Mouse (Mus musculus): Measurements from ENCODE around the gene Sos1. TPM values are rescaled to one million over a fixed set of nuclear protein-coding genes. Genes with fewer than 3 reads are reported as not detected.

Gene Sos1
- polyA plus RNA-seq, 1 experiment from 2014 or later, result 14.1 TPM

GRCm38 (mm10) chr17:80498600-80499268 is 18.5 kb upstream of the Sos1 start:
- H3K4me1 ChIP-seq (ENCODE audit: control insufficient read depth, insufficient read depth, low read length), result no peaks in the 10 kb centered on the region
- no peak overlapping the region for H3K4me2 ChIP-seq (ENCODE audit: low read length)
- no peak for ATAC-seq (ENCODE audit: low FRiP score, low TSS enrichment)
- no peaks in the 10 kb centered on the region for H3K9me3 ChIP-seq (ENCODE audit: control insufficient read depth, low read length)
- DNase-seq, result no peak
- no peak overlapping the region for H3K27ac ChIP-seq (replicated peaks; ENCODE audit: low read depth, low read length)
- H3K36me3 ChIP-seq (ENCODE audit: control insufficient read depth, insufficient read depth, low read length), result no peaks in the 10 kb centered on the region
- H3K27me3 ChIP-seq (ENCODE audit: control insufficient read depth, insufficient read depth, low read length), result no peaks in the 10 kb centered on the region
- WGBS, result 69% methylated on average over 11 of the region's 11 CpGs
- H3K9ac ChIP-seq (replicated peaks; ENCODE audit: low read length), result no peak overlapping the region
- no peak overlapping the region for H3K4me3 ChIP-seq (replicated peaks; ENCODE audit: low read depth, low read length)

GRCm38 (mm10) chr17:80497183-80497601 is 16.9 kb upstream of the Sos1 start:
- WGBS, result 36% methylated on average over 9 of the region's 9 CpGs
- no peak overlapping the region for H3K4me3 ChIP-seq (replicated peaks; ENCODE audit: low read depth, low read length)
- H3K9ac ChIP-seq (replicated peaks; ENCODE audit: low read length), result no peak overlapping the region
- no peaks in the 10 kb centered on the region for H3K4me1 ChIP-seq (ENCODE audit: control insufficient read depth, insufficient read depth, low read length)
- H3K27me3 ChIP-seq (ENCODE audit: control insufficient read depth, insufficient read depth, low read length), result no peaks in the 10 kb centered on the region
- H3K4me2 ChIP-seq (ENCODE audit: low read length), result no peak overlapping the region
- DNase-seq (no peak), ATAC-seq (ENCODE audit: low FRiP score, low TSS enrichment) (no peak)
- no peaks in the 10 kb centered on the region for H3K36me3 ChIP-seq (ENCODE audit: control insufficient read depth, insufficient read depth, low read length)
- no peak overlapping the region for H3K27ac ChIP-seq (replicated peaks; ENCODE audit: low read depth, low read length)
- no peaks in the 10 kb centered on the region for H3K9me3 ChIP-seq (ENCODE audit: control insufficient read depth, low read length)

GRCm38 (mm10) chr17:80496607-80497170 is 16.4 kb upstream of the Sos1 start:
- H3K9ac ChIP-seq (replicated peaks; ENCODE audit: low read length), result no peak overlapping the region
- no peak for ATAC-seq (ENCODE audit: low FRiP score, low TSS enrichment)
- no peaks in the 10 kb centered on the region for H3K9me3 ChIP-seq (ENCODE audit: control insufficient read depth, low read length)
- H3K4me3 ChIP-seq (replicated peaks; ENCODE audit: low read depth, low read length), result no peak overlapping the region
- no peaks in the 10 kb centered on the region for H3K27me3 ChIP-seq (ENCODE audit: control insufficient read depth, insufficient read depth, low read length)
- H3K27ac ChIP-seq (replicated peaks; ENCODE audit: low read depth, low read length), result no peak overlapping the region
- H3K4me1 ChIP-seq (ENCODE audit: control insufficient read depth, insufficient read depth, low read length), result no peaks in the 10 kb centered on the region
- no peaks in the 10 kb centered on the region for H3K36me3 ChIP-seq (ENCODE audit: control insufficient read depth, insufficient read depth, low read length)
- no peak overlapping the region for H3K4me2 ChIP-seq (ENCODE audit: low read length)
- DNase-seq, result no peak
- 88% methylated on average over 8 of the region's 8 CpGs for WGBS

GRCm38 (mm10) chr17:80496185-80496584 is 15.9 kb upstream of the Sos1 start:
- DNase-seq, result no peak
- no peak overlapping the region for H3K9ac ChIP-seq (replicated peaks; ENCODE audit: low read length)
- H3K9me3 ChIP-seq (ENCODE audit: control insufficient read depth, low read length), result no peaks in the 10 kb centered on the region
- no peaks in the 10 kb centered on the region for H3K4me1 ChIP-seq (ENCODE audit: control insufficient read depth, insufficient read depth, low read length)
- ATAC-seq (ENCODE audit: low FRiP score, low TSS enrichment), result no peak
- no peak overlapping the region for H3K4me3 ChIP-seq (replicated peaks; ENCODE audit: low read depth, low read length)
- no peak overlapping the region for H3K4me2 ChIP-seq (ENCODE audit: low read length)
- no peak overlapping the region for H3K27ac ChIP-seq (replicated peaks; ENCODE audit: low read depth, low read length)
- 79% methylated on average over 6 of the region's 6 CpGs for WGBS
- no peaks in the 10 kb centered on the region for H3K36me3 ChIP-seq (ENCODE audit: control insufficient read depth, insufficient read depth, low read length)
- H3K27me3 ChIP-seq (ENCODE audit: control insufficient read depth, insufficient read depth, low read length), result no peaks in the 10 kb centered on the region

GRCm38 (mm10) chr17:80493891-80494290 is 13.6 kb upstream of the Sos1 start:
- 74% methylated on average over 1 of the region's 1 CpGs for WGBS
- H3K9me3 ChIP-seq (ENCODE audit: control insufficient read depth, low read length), result no peaks in the 10 kb centered on the region
- H3K4me2 ChIP-seq (ENCODE audit: low read length), result no peak overlapping the region
- no peaks in the 10 kb centered on the region for H3K4me1 ChIP-seq (ENCODE audit: control insufficient read depth, insufficient read depth, low read length)
- no peak overlapping the region for H3K4me3 ChIP-seq (replicated peaks; ENCODE audit: low read depth, low read length)
- no peaks in the 10 kb centered on the region for H3K27me3 ChIP-seq (ENCODE audit: control insufficient read depth, insufficient read depth, low read length)
- DNase-seq (no peak), ATAC-seq (ENCODE audit: low FRiP score, low TSS enrichment) (no peak)
- no peaks in the 10 kb centered on the region for H3K36me3 ChIP-seq (ENCODE audit: control insufficient read depth, insufficient read depth, low read length)
- H3K27ac ChIP-seq (replicated peaks; ENCODE audit: low read depth, low read length), result no peak overlapping the region
- H3K9ac ChIP-seq (replicated peaks; ENCODE audit: low read length), result no peak overlapping the region

- H3K27ac ChIP-seq (replicated peaks; ENCODE audit: low read depth, low read length), result no peak overlapping the region
- no peak overlapping the region for H3K9ac ChIP-seq (replicated peaks; ENCODE audit: low read length)
- no peaks in the 10 kb centered on the region for H3K36me3 ChIP-seq (ENCODE audit: control insufficient read depth, insufficient read depth, low read length)
- H3K27me3 ChIP-seq (ENCODE audit: control insufficient read depth, insufficient read depth, low read length), result no peaks in the 10 kb centered on the region
- no peak for ATAC-seq (ENCODE audit: low FRiP score, low TSS enrichment)
- WGBS, result 98% methylated on average over 4 of the region's 4 CpGs
- no peak for DNase-seq
- no peak overlapping the region for H3K4me3 ChIP-seq (replicated peaks; ENCODE audit: low read depth, low read length)
- no peak overlapping the region for H3K4me2 ChIP-seq (ENCODE audit: low read length)
- no peaks in the 10 kb centered on the region for H3K4me1 ChIP-seq (ENCODE audit: control insufficient read depth, insufficient read depth, low read length)
- no peaks in the 10 kb centered on the region for H3K9me3 ChIP-seq (ENCODE audit: control insufficient read depth, low read length)
These were observed 12.6 kb upstream of the Sos1 start for GRCm38 (mm10) chr17:80492811-80493210.

GRCm38 (mm10) chr17:80492274-80492673 is 12.0 kb upstream of the Sos1 start:
- H3K4me1 ChIP-seq (ENCODE audit: control insufficient read depth, insufficient read depth, low read length), result no peaks in the 10 kb centered on the region
- no peak overlapping the region for H3K4me3 ChIP-seq (replicated peaks; ENCODE audit: low read depth, low read length)
- no peak overlapping the region for H3K27ac ChIP-seq (replicated peaks; ENCODE audit: low read depth, low read length)
- H3K4me2 ChIP-seq (ENCODE audit: low read length), result no peak overlapping the region
- no peak overlapping the region for H3K9ac ChIP-seq (replicated peaks; ENCODE audit: low read length)
- 97% methylated on average over 4 of the region's 4 CpGs for WGBS
- H3K9me3 ChIP-seq (ENCODE audit: control insufficient read depth, low read length), result no peaks in the 10 kb centered on the region
- H3K27me3 ChIP-seq (ENCODE audit: control insufficient read depth, insufficient read depth, low read length), result no peaks in the 10 kb centered on the region
- no peaks in the 10 kb centered on the region for H3K36me3 ChIP-seq (ENCODE audit: control insufficient read depth, insufficient read depth, low read length)
- ATAC-seq (ENCODE audit: low FRiP score, low TSS enrichment) (no peak), DNase-seq (no peak)

GRCm38 (mm10) chr17:80490166-80490565 is 9.9 kb upstream of the Sos1 start:
- Histone ChIP-seq H3K4me2 (ENCODE audit: low read length) (no peak overlapping the region), H3K4me1 (ENCODE audit: control insufficient read depth, insufficient read depth, low read length) (no peaks in the 10 kb centered on the region), H3K27me3 (ENCODE audit: control insufficient read depth, insufficient read depth, low read length) (no peaks in the 10 kb centered on the region), H3K27ac (replicated peaks; ENCODE audit: low read depth, low read length) (no peak overlapping the region), H3K9me3 (ENCODE audit: control insufficient read depth, low read length) (no peaks in the 10 kb centered on the region), H3K4me3 (replicated peaks; ENCODE audit: low read depth, low read length) (no peak overlapping the region), H3K36me3 (ENCODE audit: control insufficient read depth, insufficient read depth, low read length) (no peaks in the 10 kb centered on the region), H3K9ac (replicated peaks; ENCODE audit: low read length) (no peak overlapping the region)
- WGBS, result 63% methylated on average over 5 of the region's 5 CpGs
- ATAC-seq (ENCODE audit: low FRiP score, low TSS enrichment) (no peak), DNase-seq (no peak)

- no peak overlapping the region for H3K4me3 ChIP-seq (replicated peaks; ENCODE audit: low read depth, low read length)
- H3K9me3 ChIP-seq (ENCODE audit: control insufficient read depth, low read length), result no peaks in the 10 kb centered on the region
- no peak for DNase-seq
- ATAC-seq (ENCODE audit: low FRiP score, low TSS enrichment), result no peak
- 70% methylated on average over 3 of the region's 3 CpGs for WGBS
- H3K36me3 ChIP-seq (ENCODE audit: control insufficient read depth, insufficient read depth, low read length), result no peaks in the 10 kb centered on the region
- no peak overlapping the region for H3K27ac ChIP-seq (replicated peaks; ENCODE audit: low read depth, low read length)
- H3K4me2 ChIP-seq (ENCODE audit: low read length), result no peak overlapping the region
- H3K9ac ChIP-seq (replicated peaks; ENCODE audit: low read length), result no peak overlapping the region
- no peaks in the 10 kb centered on the region for H3K27me3 ChIP-seq (ENCODE audit: control insufficient read depth, insufficient read depth, low read length)
- H3K4me1 ChIP-seq (ENCODE audit: control insufficient read depth, insufficient read depth, low read length), result no peaks in the 10 kb centered on the region
These were observed 8.7 kb upstream of the Sos1 start for GRCm38 (mm10) chr17:80488918-80489317.
